Mouse (Mus musculus): ENCODE measurements at regions not wholly inside any gene's neighbourhood (a gene's known extent, or its start where the extent isn't known, plus 50 kb on each side); places are given as distances from the start of the nearest gene placed in this dataset.

DNA sequence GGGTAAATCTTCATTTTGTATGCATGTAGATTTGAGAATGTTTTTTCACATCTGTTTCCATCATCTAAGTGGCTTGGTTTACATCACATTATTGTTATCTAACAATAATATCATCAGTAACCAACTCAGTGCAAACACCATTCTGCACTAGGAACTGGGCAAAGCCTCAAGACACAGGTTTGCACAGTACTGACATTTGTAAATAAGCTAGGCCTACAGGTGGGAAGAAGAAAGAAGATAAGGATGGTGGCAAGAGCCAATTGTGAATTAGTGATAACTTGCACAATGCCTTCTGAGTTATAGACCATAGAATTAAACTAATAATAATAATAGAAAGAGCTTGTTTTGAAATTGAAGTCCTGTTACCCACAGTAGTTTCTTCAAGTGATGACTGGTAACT lies 317.6 kb downstream of the Epha7 start:
- Histone ChIP-seq H3K4me1 (ENCODE audit: insufficient read depth, low read length) (peaks cover 7% of the 10 kb centered on the region; the same call in 1 of the 2 replicates), H3K4me2 (replicated peaks; ENCODE audit: low read depth, low read length) (no peak overlapping the region), H3K36me3 (ENCODE audit: insufficient read depth, low read length) (no peaks in the 10 kb centered on the region), H3K9ac (replicated peaks; ENCODE audit: low read length) (no peak overlapping the region), H3K4me3 (ENCODE audit: low read length) (no peak overlapping the region), H3K27ac (ENCODE audit: low read length) (no peak overlapping the region), H3K9me3 (ENCODE audit: low read length) (no peaks in the 10 kb centered on the region), H3K27me3 (ENCODE audit: insufficient read depth, low read length) (no peaks in the 10 kb centered on the region)
- ATAC-seq (ENCODE audit: low FRiP score, low TSS enrichment): no peak

GRCm38 (mm10) chr4:29133404-29134307 lies 320.7 kb downstream of the Epha7 start:
- ATAC-seq (ENCODE audit: low FRiP score, low TSS enrichment): peak; percentile 79
- 19% methylated on average over 21 of the region's 21 CpGs for WGBS
- Histone ChIP-seq H3K27me3 (ENCODE audit: insufficient read depth, low read length) (no peaks in the 10 kb centered on the region), H3K4me2 (replicated peaks; ENCODE audit: low read depth, low read length) (peak overlapping the region; percentile 43), H3K4me3 (ENCODE audit: low read length) (peak overlapping the region; percentile 15; the same call in 1 of the 2 replicates), H3K36me3 (ENCODE audit: insufficient read depth, low read length) (no peaks in the 10 kb centered on the region), H3K9me3 (ENCODE audit: low read length) (no peaks in the 10 kb centered on the region), H3K9ac (replicated peaks; ENCODE audit: low read length) (no peak overlapping the region), H3K4me1 (ENCODE audit: insufficient read depth, low read length) (peaks cover 7% of the 10 kb centered on the region; the same call in 1 of the 2 replicates), H3K27ac (ENCODE audit: low read length) (peak overlapping the region; percentile 79)

DNA sequence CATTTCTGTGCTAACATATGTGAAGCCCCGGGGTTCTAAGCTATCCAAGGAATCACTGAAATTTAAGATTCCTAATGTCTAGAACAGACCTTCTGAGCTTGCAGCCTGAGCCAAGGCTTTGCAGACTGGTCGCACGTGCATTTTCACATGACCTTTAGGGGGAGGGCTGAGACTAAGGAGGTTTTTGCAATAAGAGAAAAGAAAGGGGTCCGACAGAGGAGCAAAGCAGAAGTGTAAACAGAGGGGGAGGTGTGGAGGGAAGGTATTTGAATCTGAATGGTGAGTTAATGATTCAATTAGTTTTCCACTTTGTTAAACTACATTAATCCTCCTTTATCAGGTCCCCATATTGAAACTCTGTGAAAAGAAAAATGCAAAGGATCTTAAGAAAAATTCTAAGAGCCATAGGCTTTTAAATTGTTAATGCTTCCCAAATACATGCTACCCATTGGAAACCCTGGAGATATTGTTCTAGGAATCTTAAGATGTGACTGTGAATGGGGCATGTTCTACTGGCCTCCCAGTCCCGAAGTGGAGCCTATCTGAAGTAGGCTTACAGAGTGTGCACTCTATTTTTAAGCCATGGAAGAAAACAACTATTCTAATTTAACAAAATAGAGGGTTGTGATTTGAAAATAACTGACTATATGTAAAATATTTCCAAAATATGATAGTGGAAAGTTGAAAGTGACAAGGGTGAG lies 322.9 kb downstream of the Epha7 start:
- no peaks in the 10 kb centered on the region for H3K27me3 ChIP-seq (ENCODE audit: insufficient read depth, low read length)
- ATAC-seq (ENCODE audit: low FRiP score, low TSS enrichment): peak; percentile 73; the same call in 1 of the 2 replicates
- H3K9me3 ChIP-seq (ENCODE audit: low read length): no peaks in the 10 kb centered on the region
- H3K9ac ChIP-seq (replicated peaks; ENCODE audit: low read length): no peak overlapping the region
- H3K4me1 ChIP-seq (ENCODE audit: insufficient read depth, low read length): peaks cover 7% of the 10 kb centered on the region; the same call in 1 of the 2 replicates
- no peak overlapping the region for H3K27ac ChIP-seq (ENCODE audit: low read length)
- no peak overlapping the region for H3K4me2 ChIP-seq (replicated peaks; ENCODE audit: low read depth, low read length)
- H3K4me3 ChIP-seq (ENCODE audit: low read length): no peak overlapping the region
- H3K36me3 ChIP-seq (ENCODE audit: insufficient read depth, low read length): no peaks in the 10 kb centered on the region
- 30% methylated on average over 5 of the region's 5 CpGs for WGBS

DNA sequence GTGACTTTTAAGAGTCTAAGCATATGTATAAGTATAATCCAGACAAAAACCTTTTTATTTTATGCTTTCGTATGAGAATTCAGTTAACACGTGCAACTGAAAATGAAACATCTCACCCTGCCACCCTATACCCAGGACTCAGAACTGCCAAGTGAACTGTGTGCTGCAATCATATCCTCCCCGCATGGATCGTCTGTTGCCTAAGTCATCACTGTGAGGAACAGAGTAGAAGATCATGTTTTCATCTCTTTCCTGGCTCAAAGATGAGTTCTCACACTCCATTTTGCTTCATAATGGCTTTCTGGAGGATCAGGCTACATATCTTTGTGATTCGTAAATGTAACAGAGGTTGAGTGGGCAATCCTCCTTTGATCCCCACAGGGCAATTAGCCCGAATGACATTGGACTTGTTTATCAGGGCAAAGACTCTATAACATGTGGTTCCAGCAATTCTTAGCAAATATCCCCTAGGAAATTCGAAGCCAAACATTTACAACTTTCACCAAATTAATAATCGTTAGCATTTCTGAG lies 325.9 kb downstream of the Epha7 start:
- H3K9ac ChIP-seq (replicated peaks; ENCODE audit: low read length): no peak overlapping the region

GRCm38 (mm10) chr4:29143415-29143814 lies 330.5 kb downstream of the Epha7 start:
- no peak overlapping the region for H3K9ac ChIP-seq (replicated peaks; ENCODE audit: low read length)
- no peak overlapping the region for H3K27ac ChIP-seq (ENCODE audit: low read length)
- H3K27me3 ChIP-seq (ENCODE audit: insufficient read depth, low read length): no peaks in the 10 kb centered on the region
- no peak overlapping the region for H3K4me2 ChIP-seq (replicated peaks; ENCODE audit: low read depth, low read length)
- WGBS: 97% methylated on average over 1 of the region's 1 CpGs
- H3K36me3 ChIP-seq (ENCODE audit: insufficient read depth, low read length): no peaks in the 10 kb centered on the region
- no peaks in the 10 kb centered on the region for H3K4me1 ChIP-seq (ENCODE audit: insufficient read depth, low read length)
- no peak overlapping the region for H3K4me3 ChIP-seq (ENCODE audit: low read length)
- no peak for ATAC-seq (ENCODE audit: low FRiP score, low TSS enrichment)
- H3K9me3 ChIP-seq (ENCODE audit: low read length): no peaks in the 10 kb centered on the region

More for the DNA sequence above, 325.9 kb downstream of the Epha7 start:
- no peak for ATAC-seq (ENCODE audit: low FRiP score, low TSS enrichment)
- Histone ChIP-seq H3K4me2 (replicated peaks; ENCODE audit: low read depth, low read length) (no peak overlapping the region), H3K36me3 (ENCODE audit: insufficient read depth, low read length) (no peaks in the 10 kb centered on the region), H3K27ac (ENCODE audit: low read length) (no peak overlapping the region), H3K27me3 (ENCODE audit: insufficient read depth, low read length) (no peaks in the 10 kb centered on the region), H3K4me3 (ENCODE audit: low read length) (no peak overlapping the region), H3K9me3 (ENCODE audit: low read length) (no peaks in the 10 kb centered on the region), H3K4me1 (ENCODE audit: insufficient read depth, low read length) (peaks cover 7% of the 10 kb centered on the region; the same call in 1 of the 2 replicates)
- WGBS: 71% methylated on average over 8 of the region's 8 CpGs

GRCm38 (mm10) chr4:29145242-29145641 lies 332.3 kb downstream of the Epha7 start:
- Histone ChIP-seq H3K4me3 (ENCODE audit: low read length) (no peak overlapping the region), H3K36me3 (ENCODE audit: insufficient read depth, low read length) (no peaks in the 10 kb centered on the region), H3K9ac (replicated peaks; ENCODE audit: low read length) (no peak overlapping the region), H3K9me3 (ENCODE audit: low read length) (no peaks in the 10 kb centered on the region), H3K27ac (ENCODE audit: low read length) (no peak overlapping the region), H3K27me3 (ENCODE audit: insufficient read depth, low read length) (no peaks in the 10 kb centered on the region), H3K4me1 (ENCODE audit: insufficient read depth, low read length) (no peaks in the 10 kb centered on the region), H3K4me2 (replicated peaks; ENCODE audit: low read depth, low read length) (no peak overlapping the region)
- ATAC-seq (ENCODE audit: low FRiP score, low TSS enrichment): no peak
- 86% methylated on average over 4 of the region's 4 CpGs for WGBS

GRCm38 (mm10) chr4:29152134-29152867 lies 339.4 kb downstream of the Epha7 start:
- no peak overlapping the region for H3K4me3 ChIP-seq (ENCODE audit: low read length)
- H3K9me3 ChIP-seq (ENCODE audit: low read length): no peaks in the 10 kb centered on the region
- 53% methylated on average over 6 of the region's 6 CpGs for WGBS
- H3K4me2 ChIP-seq (replicated peaks; ENCODE audit: low read depth, low read length): no peak overlapping the region
- H3K27me3 ChIP-seq (ENCODE audit: insufficient read depth, low read length): no peaks in the 10 kb centered on the region
- H3K27ac ChIP-seq (ENCODE audit: low read length): no peak overlapping the region
- no peak overlapping the region for H3K9ac ChIP-seq (replicated peaks; ENCODE audit: low read length)
- no peaks in the 10 kb centered on the region for H3K36me3 ChIP-seq (ENCODE audit: insufficient read depth, low read length)
- no peaks in the 10 kb centered on the region for H3K4me1 ChIP-seq (ENCODE audit: insufficient read depth, low read length)
- no peak; the same call in 1 of the 2 replicates for ATAC-seq (ENCODE audit: low FRiP score, low TSS enrichment)

DNA sequence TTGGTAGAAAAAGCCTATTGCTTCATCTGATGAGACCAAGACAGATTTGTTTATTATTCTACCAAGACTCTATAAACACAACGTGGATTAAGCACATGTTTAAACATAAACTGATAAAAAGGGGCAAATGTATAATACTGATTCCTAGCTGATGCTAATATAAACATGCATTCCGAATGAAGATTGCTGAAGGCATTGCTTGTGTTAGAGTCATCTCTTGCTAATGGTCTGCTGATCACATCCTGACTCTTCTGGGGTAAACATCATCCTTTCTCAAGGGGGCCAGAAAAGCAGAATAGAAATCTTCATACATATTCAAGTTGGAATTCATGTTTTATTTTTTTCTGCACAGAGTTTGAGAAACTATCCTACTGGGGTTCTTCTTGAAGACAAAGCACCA lies 369.6 kb downstream of the Epha7 start:
- H3K9ac ChIP-seq (replicated peaks; ENCODE audit: low read length): no peak overlapping the region
- H3K27ac ChIP-seq (ENCODE audit: low read length): no peak overlapping the region
- no peak for ATAC-seq (ENCODE audit: low FRiP score, low TSS enrichment)
- 84% methylated on average over 2 of the region's 2 CpGs for WGBS
- H3K27me3 ChIP-seq (ENCODE audit: insufficient read depth, low read length): no peaks in the 10 kb centered on the region
- H3K9me3 ChIP-seq (ENCODE audit: low read length): no peaks in the 10 kb centered on the region; the same call in 1 of the 2 replicates
- H3K4me3 ChIP-seq (ENCODE audit: low read length): no peak overlapping the region
- H3K4me1 ChIP-seq (ENCODE audit: insufficient read depth, low read length): no peaks in the 10 kb centered on the region
- no peaks in the 10 kb centered on the region for H3K36me3 ChIP-seq (ENCODE audit: insufficient read depth, low read length)
- no peak overlapping the region for H3K4me2 ChIP-seq (replicated peaks; ENCODE audit: low read depth, low read length)

- no peaks in the 10 kb centered on the region for H3K4me1 ChIP-seq (ENCODE audit: insufficient read depth, low read length)
- ATAC-seq (ENCODE audit: low FRiP score, low TSS enrichment): no peak
- no peak overlapping the region for H3K4me3 ChIP-seq (ENCODE audit: low read length)
- H3K9me3 ChIP-seq (ENCODE audit: low read length): no peaks in the 10 kb centered on the region; the same call in 1 of the 2 replicates
- H3K27ac ChIP-seq (ENCODE audit: low read length): no peak overlapping the region
- H3K9ac ChIP-seq (replicated peaks; ENCODE audit: low read length): no peak overlapping the region
- no peak overlapping the region for H3K4me2 ChIP-seq (replicated peaks; ENCODE audit: low read depth, low read length)
- H3K27me3 ChIP-seq (ENCODE audit: insufficient read depth, low read length): no peaks in the 10 kb centered on the region
- no peaks in the 10 kb centered on the region for H3K36me3 ChIP-seq (ENCODE audit: insufficient read depth, low read length)
Measured at GRCm38 (mm10) chr4:29183411-29183810, 370.5 kb downstream of the Epha7 start.
